ENCODE assay signal across 21 mouse cellular contexts in the genomic region with DNA sequence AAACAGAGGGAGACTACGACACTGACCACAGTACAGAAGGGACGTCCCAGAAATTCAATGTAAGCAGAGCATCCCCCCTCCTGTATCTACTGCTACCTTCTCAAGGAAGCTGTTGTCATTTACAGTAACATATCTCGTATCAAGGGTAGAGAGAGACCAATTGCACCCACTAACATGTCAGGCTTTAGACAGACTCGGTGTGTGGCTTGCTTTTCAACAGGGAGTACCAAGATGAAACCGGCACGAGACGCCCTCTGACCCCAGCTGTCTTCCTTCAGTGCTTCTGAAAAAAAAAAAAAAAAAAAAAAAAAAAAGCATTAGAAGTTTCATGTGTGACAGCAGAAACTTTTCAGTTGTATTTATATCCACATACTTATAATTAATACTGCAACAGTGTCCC.
"Had no signal": no experiment of that assay in that cellular context is flagged by ENCODE, and none has a peak within 500 bp of the region (broad histone marks: within the 10 kb centered on the region; RNA-seq: fewer than 3 reads in every experiment).

No protein-coding gene starts in this region.

- H3K9me3 ChIP-seq: limb, embryonic 12.5 days; limb, embryonic 15.5 days; midbrain, embryonic 13.5 days; neural tube, embryonic 13.5 days; stomach, embryonic 15.5 days had no signal

- DNase-seq: left cerebral cortex, postnatal 4 days; liver, postnatal 0 days; lung, embryonic 14.5 days; retina, postnatal 1 day; right cerebral cortex, postnatal 25 days; spleen, adult 18-20 months; thymus, adult 18-20 months; thymus, postnatal 36 days had no signal

- ATAC-seq: inflammation-experienced regulatory T-cells, adult 6 months; intestine, embryonic 16.5 days; liver, postnatal 0 days; lung, postnatal 0 days; midbrain, embryonic 13.5 days; midbrain, embryonic 16.5 days had no signal

- H3K27me3 ChIP-seq: limb, embryonic 12.5 days; limb, embryonic 15.5 days; midbrain, embryonic 13.5 days; neural tube, embryonic 13.5 days; stomach, embryonic 15.5 days had no signal

- H3K4me2 ChIP-seq: limb, embryonic 12.5 days; limb, embryonic 15.5 days; liver, embryonic 11.5 days; lung, embryonic 14.5 days; midbrain, embryonic 13.5 days; neural tube, embryonic 13.5 days; stomach, embryonic 15.5 days had no signal

- H3K27ac ChIP-seq: limb, embryonic 12.5 days; limb, embryonic 15.5 days; liver, embryonic 14.5 days; macrophage; midbrain, embryonic 13.5 days; neural tube, embryonic 13.5 days; stomach, embryonic 15.5 days had no signal

- H3K4me3 ChIP-seq: limb, embryonic 12.5 days; limb, embryonic 15.5 days; midbrain, embryonic 13.5 days; myocyte; neural tube, embryonic 13.5 days; stomach, embryonic 15.5 days had no signal

- H3K4me1 ChIP-seq: limb, embryonic 12.5 days; limb, embryonic 15.5 days; midbrain, embryonic 13.5 days; stomach, embryonic 15.5 days had no signal

- H3K36me3 ChIP-seq: limb, embryonic 12.5 days; limb, embryonic 15.5 days; midbrain, embryonic 13.5 days; neural tube, embryonic 13.5 days; stomach, embryonic 15.5 days had no signal

- H3K9ac ChIP-seq: limb, embryonic 12.5 days; limb, embryonic 15.5 days; liver, embryonic 14.5 days; liver, postnatal 0 days; lung, embryonic 14.5 days; midbrain, embryonic 13.5 days; neural tube, embryonic 13.5 days; stomach, embryonic 15.5 days had no signal
